Mouse (Mus musculus) liver, embryonic 14.5 days (tissue): Measurements from ENCODE around the gene Furin. TPM values are rescaled to one million over a fixed set of nuclear protein-coding genes. Genes with fewer than 3 reads are reported as not detected.

Experiments used
- ATAC-seq: fragments of 200-750 bp; cut with Nextera tagmentation; 2 replicates; pipeline ENCODE4 v1.8.0; 2017; ENCODE audit warnings: moderate number of reproducible peaks, mild to moderate bottlenecking, moderate library complexity; ENCODE audit not compliant: insufficient read depth
- DNase-seq, 3 experiments: peaks; one replicate each; pipeline ENCODE4 v3.0.0-alpha.2; 2012 to 2013; ENCODE audit warnings: low read depth in 3 of 3, low spot score in 3 of 3
- H3K27ac ChIP-seq: fragments of 300-500 bp; sonication (generic); 2 replicates; pipeline ENCODE4 v1.5.1; 2014; ENCODE audit warnings: moderate library complexity, mild to moderate bottlenecking, control low read depth, inconsistent platforms
- H3K27me3 ChIP-seq: fragments of 300-500 bp; sonication (generic); 2 replicates; pipeline ENCODE4 v1.6.1; 2014; ENCODE audit warnings: mild to moderate bottlenecking, low read length, moderate library complexity; ENCODE audit not compliant: control insufficient read depth, insufficient read depth
- H3K36me3 ChIP-seq: fragments of 300-500 bp; sonication (generic); replicated peaks from 2 replicates; pipeline ENCODE4 v1.6.1; 2014; ENCODE audit warnings: low read depth; ENCODE audit not compliant: control insufficient read depth, insufficient read depth
- H3K4me1 ChIP-seq, 2 experiments: fragments of 200-500 bp in 1 of 2; fragments of 300-500 bp in 1 of 2; sonication (generic) in 1 of 2; replicated peaks; 2 replicates each; pipeline ENCODE4 v1.6.1; 2012 to 2014; ENCODE audit warnings: antibody characterized with exemption in 1 of 2, inconsistent platforms in 1 of 2, low read length in 1 of 2; ENCODE audit not compliant: control insufficient read depth in 2 of 2, insufficient read depth in 2 of 2
- H3K4me2 ChIP-seq: fragments of 300-500 bp; sonication (generic); 2 replicates; pipeline ENCODE4 v1.6.1; 2014; ENCODE audit warnings: low read depth, mild to moderate bottlenecking, control low read depth, moderate library complexity
- H3K4me3 ChIP-seq, 2 experiments: fragments of 200-500 bp in 1 of 2; fragments of 300-500 bp in 1 of 2; sonication (generic) in 1 of 2; 2 replicates each; pipeline ENCODE4 v1.5.1; 2012 to 2014; ENCODE audit warnings: low read depth in 2 of 2, low read length in 2 of 2, mild to moderate bottlenecking in 2 of 2, control low read depth in 1 of 2, inconsistent platforms in 1 of 2, moderate library complexity in 1 of 2; ENCODE audit not compliant: insufficient read depth in 1 of 2
- H3K9ac ChIP-seq: fragments of 300-500 bp; sonication (generic); replicated peaks from 2 replicates; pipeline ENCODE4 v1.6.1; 2014; ENCODE audit warnings: mild to moderate bottlenecking, control low read depth, moderate library complexity
- H3K9me3 ChIP-seq: fragments of 300-500 bp; sonication (generic); 2 replicates; pipeline ENCODE4 v1.6.1; 2016; ENCODE audit warnings: low read length, mixed read lengths; ENCODE audit not compliant: control insufficient read depth
- CTCF ChIP-seq: IDR thresholded peaks from 2 replicates; pipeline ENCODE4 v1.5.1; 2016; ENCODE audit warnings: antibody characterized with exemption, low read depth, control low read depth
- EP300 ChIP-seq: IDR thresholded peaks from 2 replicates; pipeline ENCODE4 v1.6.1; 2016; ENCODE audit warnings: antibody characterized with exemption, low read depth
- WGBS: fragments of 180-500 bp; shearing (Covaris S2); extraction: QIAGEN DNeasy Blood & Tissue Kit; methylation state at CpG from one replicate; pipeline ENCODE4 v1.1.7; 2014; ENCODE audit not compliant: insufficient replicate concordance; 5-methylcytosine and 5-hydroxymethylcytosine counted together
- polyA plus RNA-seq, 2 experiments: library from polyadenylated mRNA; depleted of rRNA in 1 of 2; stranded (reverse) in 1 of 2; unstranded in 1 of 2; fragments of >200 nt; fragmentation: Nextera tagmentation in 1 of 2; extraction: Ambion mirVana in 1 of 2; gene quantifications; 2 replicates each; pipeline versions ENCODE4 v1.2.1 to v1.2.3; 2012 to 2014

Furin gene
- polyA plus RNA-seq, 2 experiments = 3.8 to 6.0 TPM

DNA sequence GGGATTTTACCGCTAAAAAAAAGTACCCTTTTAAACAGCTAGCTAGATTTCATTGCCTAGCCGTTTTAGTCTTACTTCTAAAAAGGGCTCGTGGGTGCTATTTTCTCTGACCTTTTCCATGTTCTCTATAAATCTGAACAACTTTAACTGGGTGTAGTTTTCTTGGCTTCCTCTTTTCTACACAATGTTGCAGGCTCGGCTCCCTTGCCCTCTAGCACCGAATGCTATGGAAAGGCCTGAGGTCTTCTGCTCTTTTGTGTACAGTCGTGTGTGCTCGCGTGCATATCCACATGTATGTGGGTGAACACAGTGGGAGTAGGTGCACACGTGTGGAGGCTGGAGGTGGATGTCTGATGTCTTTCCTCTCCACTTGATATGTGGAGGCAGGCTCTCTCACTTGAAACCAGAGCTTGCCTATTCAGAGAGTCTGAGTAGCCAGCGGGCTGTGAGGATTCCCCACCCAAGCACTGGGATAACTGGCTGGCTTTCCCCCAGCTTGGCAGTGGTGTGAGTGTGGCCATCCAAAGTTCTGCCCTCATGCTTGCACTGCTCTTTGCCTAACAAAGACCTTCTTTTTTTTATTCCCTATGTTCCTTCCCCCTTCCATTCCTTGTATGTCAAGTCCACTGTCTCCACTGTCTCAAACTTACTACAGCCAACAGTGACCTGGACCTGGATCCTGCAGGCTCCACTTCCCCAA is 34.7 kb upstream of the Furin start:
- peaks cover 10 to 13% of the 10 kb centered on the region in 2 experiments for H3K4me1 ChIP-seq
- no peaks in the 10 kb centered on the region for H3K27me3 ChIP-seq
- H3K4me3 ChIP-seq = no peak overlapping the region
- DNase-seq = no peak
- H3K36me3 ChIP-seq = no peaks in the 10 kb centered on the region
- no peak overlapping the region for H3K9ac ChIP-seq
- 66% methylated on average over 10 of the region's 10 CpGs for WGBS
- no peaks in the 10 kb centered on the region for H3K9me3 ChIP-seq
- no peak for TF ChIP-seq CTCF
- TF ChIP-seq EP300 = no peak
- no peak overlapping the region for H3K27ac ChIP-seq
- no peak overlapping the region for H3K4me2 ChIP-seq
- ATAC-seq = no peak

DNA sequence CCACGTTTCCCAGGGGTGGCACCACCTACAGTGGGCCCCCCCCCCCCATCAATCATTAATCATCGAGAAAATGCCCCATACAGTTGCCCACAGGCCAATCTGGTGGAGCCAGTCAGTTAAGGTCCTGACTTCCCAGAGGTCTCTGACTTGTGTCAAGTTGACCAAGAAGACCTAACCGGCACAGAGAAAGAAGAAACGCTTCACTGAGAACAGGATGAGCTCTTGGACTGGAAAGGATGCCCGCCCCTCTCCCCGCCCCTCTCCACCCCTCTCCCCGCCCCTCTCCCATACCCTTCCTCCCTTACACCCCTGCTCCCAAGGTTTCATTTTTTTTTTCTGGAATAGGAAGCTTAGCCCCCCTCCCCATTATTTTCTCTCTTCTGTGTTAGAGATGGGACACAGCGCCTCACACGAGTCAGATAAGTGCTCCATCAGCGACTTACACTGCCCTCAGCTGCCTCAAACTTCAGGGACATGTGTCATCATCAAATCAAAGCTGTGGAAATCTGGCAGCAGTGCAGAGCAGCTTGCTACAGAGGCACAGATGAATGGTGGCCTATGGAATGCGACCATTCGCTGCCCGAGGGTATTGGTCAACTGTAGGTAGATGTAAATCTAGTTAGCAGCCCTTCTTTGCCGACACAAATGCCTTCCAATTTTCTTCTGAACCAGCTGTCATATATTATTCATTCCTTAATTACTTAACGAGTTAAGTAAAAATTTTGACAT is 34.0 kb upstream of the Furin start:
- no peak for DNase-seq
- Histone ChIP-seq H3K4me2 (no peak overlapping the region), H3K9ac (no peak overlapping the region), H3K36me3 (no peaks in the 10 kb centered on the region), H3K27me3 (no peaks in the 10 kb centered on the region), H3K4me1 (peaks cover 3 to 6% of the 10 kb centered on the region in 2 experiments), H3K4me3 (no peak overlapping the region), H3K27ac (no peak overlapping the region), H3K9me3 (no peaks in the 10 kb centered on the region)
- no peak for TF ChIP-seq CTCF
- no peak for TF ChIP-seq EP300
- WGBS = 38% methylated on average over 15 of the region's 15 CpGs
- no peak for ATAC-seq

- no peaks in the 10 kb centered on the region for H3K36me3 ChIP-seq
- no peak overlapping the region for H3K27ac ChIP-seq
- H3K4me3 ChIP-seq = no peak overlapping the region
- H3K4me2 ChIP-seq = no peak overlapping the region
- DNase-seq (no peak), ATAC-seq (no peak)
- TF ChIP-seq CTCF (no peak), EP300 (no peak)
- H3K9me3 ChIP-seq = no peaks in the 10 kb centered on the region
- H3K4me1 ChIP-seq = 0 out of 4 replicates have a peak, but pooled peaks cover 0 to 3% of the 10 kb centered on the region in 2 experiments
- no peaks in the 10 kb centered on the region for H3K27me3 ChIP-seq
- H3K9ac ChIP-seq = no peak overlapping the region
- 62% methylated on average over 7 of the region's 7 CpGs for WGBS
Measured at GRCm38 (mm10) chr7:80436571-80436970, 31.3 kb upstream of the Furin start.

GRCm38 (mm10) chr7:80435594-80435993 is 30.4 kb upstream of the Furin start:
- ATAC-seq (no peak), DNase-seq (no peak)
- H3K4me2 ChIP-seq = no peak overlapping the region
- no peaks in the 10 kb centered on the region for H3K36me3 ChIP-seq
- no peak overlapping the region for H3K4me3 ChIP-seq
- no peaks in the 10 kb centered on the region for H3K9me3 ChIP-seq
- 45% methylated on average over 3 of the region's 3 CpGs for WGBS
- no peak for TF ChIP-seq EP300
- no peak for TF ChIP-seq CTCF
- H3K9ac ChIP-seq = no peak overlapping the region
- H3K27me3 ChIP-seq = no peaks in the 10 kb centered on the region
- H3K4me1 ChIP-seq = 0 out of 4 replicates have a peak, but pooled peaks cover 0 to 3% of the 10 kb centered on the region in 2 experiments
- no peak overlapping the region for H3K27ac ChIP-seq

DNA sequence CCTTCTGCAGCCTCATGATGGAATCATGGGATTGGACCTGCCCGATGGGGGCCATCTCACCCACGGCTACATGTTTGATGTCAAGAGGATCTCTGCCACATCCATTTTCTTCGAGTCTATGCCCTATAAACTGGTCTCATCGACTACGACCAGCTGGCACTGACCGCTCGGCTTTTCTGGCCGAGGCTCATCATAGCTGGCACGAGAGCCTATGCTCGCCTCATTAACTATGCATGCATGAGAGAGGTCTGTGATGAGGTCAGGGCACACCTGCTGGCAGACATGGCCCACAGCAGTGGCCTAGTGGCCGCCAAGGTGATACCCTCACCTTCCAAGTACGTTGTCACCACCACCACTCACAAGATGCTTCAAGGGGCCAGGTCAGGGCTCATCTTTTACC is 24.4 kb upstream of the Furin start:
- H3K9ac ChIP-seq = no peak overlapping the region
- H3K9me3 ChIP-seq = no peaks in the 10 kb centered on the region
- DNase-seq = no peak
- H3K27ac ChIP-seq = no peak overlapping the region
- no peak overlapping the region for H3K4me2 ChIP-seq
- no peak overlapping the region for H3K4me3 ChIP-seq
- no peak for ATAC-seq
- TF ChIP-seq CTCF (no peak), EP300 (no peak)
- 80% methylated on average over 12 of the region's 12 CpGs for WGBS
- H3K4me1 ChIP-seq = peaks cover 0 to 4% of the 10 kb centered on the region in 2 experiments; a peak in 2 of 4 replicates
- no peaks in the 10 kb centered on the region for H3K36me3 ChIP-seq
- H3K27me3 ChIP-seq = no peaks in the 10 kb centered on the region
